Mouse (Mus musculus): ENCODE measurements around the gene Cplx1. TPM values are rescaled to one million over a fixed set of nuclear protein-coding genes. Genes with fewer than 3 reads are reported as not detected.
"Not testable (repeated sequence)": the region's sequence is repeated elsewhere in the genome, so short reads cannot be mapped to it uniquely, and the experiment has no call there.

Cplx1 gene
- total RNA-seq, 2 experiments from 2014 or later = 0.21 to 0.41 TPM

- DNase-seq (ENCODE audit: low spot score) = no peak
Observed at GRCm38 (mm10) chr5:108516655-108517054, 33.2 kb downstream of the Cplx1 start.

- no peak for DNase-seq (ENCODE audit: low spot score)
Observed at GRCm38 (mm10) chr5:108515581-108516361, 34.1 kb downstream of the Cplx1 start.

- no peak for DNase-seq (ENCODE audit: low spot score)
Observed at GRCm38 (mm10) chr5:108502286-108502685, 47.5 kb downstream of the Cplx1 start.

GRCm38 (mm10) chr5:108501573-108501972, 48.3 kb downstream of the Cplx1 start:
- DNase-seq (ENCODE audit: low spot score) = no peak

- DNase-seq (ENCODE audit: low spot score) = not testable (repeated sequence)
Observed at GRCm38 (mm10) chr5:108486148-108486547, 63.7 kb downstream of the Cplx1 start.

GRCm38 (mm10) chr5:108485239-108485638, 64.6 kb downstream of the Cplx1 start:
- no peak for DNase-seq (ENCODE audit: low spot score)

GRCm38 (mm10) chr5:108483006-108483405, 66.8 kb downstream of the Cplx1 start:
- DNase-seq (ENCODE audit: low spot score) = no peak

GRCm38 (mm10) chr5:108475977-108476376, 73.8 kb downstream of the Cplx1 start:
- no peak for DNase-seq (ENCODE audit: low spot score)

- DNase-seq (ENCODE audit: low spot score) = no peak
Observed at GRCm38 (mm10) chr5:108473737-108474136, 76.1 kb downstream of the Cplx1 start.

- DNase-seq (ENCODE audit: low spot score) = no peak
Observed at GRCm38 (mm10) chr5:108469617-108470016, 80.2 kb downstream of the Cplx1 start.

Other genes starting within 250 kb of the Cplx1 start
- gene Pigg, start 237.4 kb downstream of the Cplx1 start, total RNA-seq (2021) = 1 to 10 TPM; 4.2 to 4.5 TPM
- gene Gm42517, start 182.1 kb downstream of the Cplx1 start, total RNA-seq (2021) = under 1 TPM; 0.32 to 0.36 TPM
- gene Pde6b, start 161.6 kb downstream of the Cplx1 start, total RNA-seq (2021) = not detected
- 100 to 1,000 TPM; 765 to 857 TPM for gene Atp5k, start 115.6 kb downstream of the Cplx1 start, total RNA-seq (2021)
- 1 to 10 TPM in 1 of 2 experiments, under 1 TPM in 1; 0.84 to 1.7 TPM for gene Mfsd7a, start 101.1 kb downstream of the Cplx1 start, total RNA-seq (2021)
- 10 to 100 TPM; 33.8 to 35.9 TPM for gene Pcgf3, start 88.8 kb downstream of the Cplx1 start, total RNA-seq (2021)
- gene Gak, start 79.7 kb upstream of the Cplx1 start, total RNA-seq (2021) = 10 to 100 TPM; 10.9 to 11.9 TPM
- gene Tmem175, start 79.7 kb upstream of the Cplx1 start, total RNA-seq (2021) = 10 to 100 TPM in 1 of 2 experiments, 1 to 10 TPM in 1; 7.6 to 10.7 TPM
- gene Idua, start 110.3 kb upstream of the Cplx1 start, total RNA-seq (2021) = 1 to 10 TPM; 8.2 to 10.0 TPM
- gene Dgkq, start 119.6 kb upstream of the Cplx1 start, total RNA-seq (2021) = 1 to 10 TPM; 2.4 to 3.9 TPM
- gene Slc26a1, start 125.5 kb upstream of the Cplx1 start, total RNA-seq (2021) = under 1 TPM in 1 of 2 experiments, not detected in 1; 0.12 TPM
- 10 to 100 TPM; 23.3 to 29.9 TPM for gene Fgfrl1, start 142.4 kb upstream of the Cplx1 start, total RNA-seq (2021)
- gene Rnf212, start 225.0 kb upstream of the Cplx1 start, total RNA-seq (2021) = not detected
- not detected for gene Tmed11, start 245.3 kb upstream of the Cplx1 start, total RNA-seq (2021)